Mouse (Mus musculus) left cerebral cortex, postnatal 10 days (tissue): Measurements from ENCODE around the gene Slc6a11. TPM values are rescaled to one million over a fixed set of nuclear protein-coding genes. Genes with fewer than 3 reads are reported as not detected.

Experiments used
- DNase-seq, 2 experiments: peaks; one replicate each; pipeline ENCODE4 v3.0.0; 2021 to 2022; ENCODE audit warnings: low spot score in 2 of 2, mixed read lengths in 1 of 2; ENCODE audit errors: extremely low spot score in 1 of 2
- intact Hi-C: fragments of 180-260 bp; cut with DNase I; formaldehyde crosslinking; loops from one replicate; pipeline ENCODE4 v1.15.1; 2025
- total RNA-seq, 2 experiments: library from RNA; stranded (reverse); gene quantifications; 2 replicates each; pipeline ENCODE4 v1.2.3; 2021

Gene Slc6a11
- total RNA-seq, 2 experiments from 2014 or later = 150 to 163 TPM

GRCm38 (mm10) chr6:114254927-114255326 is 123.9 kb downstream of the Slc6a11 start:
- intact Hi-C loops = no loop called here
- DNase-seq = peak in 1 of 2 experiments; percentile 49

- DNase-seq = no peak
- intact Hi-C loops = no loop called here
Observed at GRCm38 (mm10) chr6:114257762-114258361, 126.8 kb downstream of the Slc6a11 start.

GRCm38 (mm10) chr6:114258661-114259193 is 127.7 kb downstream of the Slc6a11 start:
- intact Hi-C loops = no loop called here
- DNase-seq = no peak

GRCm38 (mm10) chr6:114261609-114262008 is 130.6 kb downstream of the Slc6a11 start:
- peak in 1 of 2 experiments; percentile 33 for DNase-seq
- intact Hi-C loops = no loop called here

- no peak for DNase-seq
Observed at GRCm38 (mm10) chr6:114264010-114264409, 133.0 kb downstream of the Slc6a11 start.

GRCm38 (mm10) chr6:114264426-114264825 is 133.4 kb downstream of the Slc6a11 start:
- intact Hi-C loops = no loop called here
- DNase-seq = peak in 1 of 2 experiments; percentile 38

More at GRCm38 (mm10) chr6:114264010-114264409, 133.0 kb downstream of the Slc6a11 start:
- intact Hi-C loops = no loop called here

- no peak for DNase-seq
- intact Hi-C loops = no loop called here
Observed at GRCm38 (mm10) chr6:114266273-114266672, 135.2 kb downstream of the Slc6a11 start.

- no peak for DNase-seq
- intact Hi-C loops = no loop called here
Observed at GRCm38 (mm10) chr6:114267979-114268378, 136.9 kb downstream of the Slc6a11 start.

- intact Hi-C loops = no loop called here
- DNase-seq = no peak
Observed at GRCm38 (mm10) chr6:114269589-114269988, 138.5 kb downstream of the Slc6a11 start.

- DNase-seq = no peak
Observed at GRCm38 (mm10) chr6:114270799-114271198, 139.8 kb downstream of the Slc6a11 start.

GRCm38 (mm10) chr6:114272279-114272678 is 141.2 kb downstream of the Slc6a11 start:
- DNase-seq = peak; percentile 56 to 75

More at GRCm38 (mm10) chr6:114270799-114271198, 139.8 kb downstream of the Slc6a11 start:
- intact Hi-C loops = no loop called here

GRCm38 (mm10) chr6:114273997-114274728 is 143.1 kb downstream of the Slc6a11 start:
- intact Hi-C loops = no loop called here
- DNase-seq = no peak

More at GRCm38 (mm10) chr6:114272279-114272678, 141.2 kb downstream of the Slc6a11 start:
- intact Hi-C loops = no loop called here

- DNase-seq = no peak
Observed at GRCm38 (mm10) chr6:114275800-114276199, 144.8 kb downstream of the Slc6a11 start.

GRCm38 (mm10) chr6:114282469-114283277 is 151.6 kb downstream of the Slc6a11 start, which contains the start of gene Slc6a1:
Gene Slc6a1, plus strand, starts transcription at chr6:114282635.
- intact Hi-C loops = no loop called here
- peak; percentile 55 to 86 for DNase-seq

More at GRCm38 (mm10) chr6:114275800-114276199, 144.8 kb downstream of the Slc6a11 start:
- intact Hi-C loops = no loop called here

- DNase-seq = no peak
- intact Hi-C loops = no loop called here
Observed at GRCm38 (mm10) chr6:114283278-114283770, 152.3 kb downstream of the Slc6a11 start.

- DNase-seq = peak; percentile 57 to 58
- intact Hi-C loops = no loop called here
Observed at GRCm38 (mm10) chr6:114283927-114284703, 153.1 kb downstream of the Slc6a11 start.

GRCm38 (mm10) chr6:114285424-114285823 is 154.4 kb downstream of the Slc6a11 start:
- DNase-seq = no peak
- intact Hi-C loops = no loop called here

GRCm38 (mm10) chr6:114289106-114289505 is 158.1 kb downstream of the Slc6a11 start:
- intact Hi-C loops = no loop called here
- no peak for DNase-seq
